Mouse (Mus musculus) heart, adult 18-20 months (tissue): ENCODE data around the gene Tmem178b. TPM values are rescaled to one million over a fixed set of nuclear protein-coding genes. Genes with fewer than 3 reads are reported as not detected.
A peak's percentile ranks its signal among the peaks of the same experiment; 100 is the strongest.

Experiments used
- DNase-seq, 2 experiments: peaks; one replicate each; pipeline ENCODE4 v3.0.0; 2021 to 2022; ENCODE audit warnings: mixed read lengths in 1 of 2
- total RNA-seq, 2 experiments: library from RNA; stranded (reverse); gene quantifications; 2 replicates each; pipeline ENCODE4 v1.2.3; 2021

Tmem178b gene
- total RNA-seq, 2 experiments from 2014 or later: 0.42 to 0.90 TPM

DNA sequence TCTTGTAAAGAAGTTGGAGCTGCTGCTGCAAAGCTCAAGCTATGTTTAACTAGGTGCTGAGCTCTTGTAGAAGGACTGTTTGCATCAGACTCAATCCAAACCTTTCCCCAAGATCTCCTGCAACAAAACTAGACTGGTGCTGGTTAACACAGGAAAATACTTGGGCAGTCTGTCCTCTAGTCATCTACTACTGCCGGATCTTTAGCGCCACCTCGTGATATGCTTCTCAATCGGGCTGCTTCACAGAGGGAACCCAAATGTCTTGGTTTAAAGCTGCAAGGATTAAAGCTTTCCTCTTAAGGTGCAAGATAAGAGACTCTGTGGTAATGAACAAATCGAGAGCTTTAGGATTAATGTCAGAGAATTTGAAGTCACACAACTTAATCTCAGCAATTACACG is 430.3 kb downstream of the Tmem178b start:
- DNase-seq: peak in 1 of 2 experiments; percentile 42

Other genes starting within 250 kb of the Tmem178b start
- 10 to 100 TPM; 15.2 to 15.9 TPM for gene Braf, start 147.8 kb upstream of the Tmem178b start, total RNA-seq
- 100 to 1,000 TPM in 1 of 2 experiments, 10 to 100 TPM in 1; 95.1 to 108 TPM for gene Mrps33, start 62.3 kb upstream of the Tmem178b start, total RNA-seq